Mouse (Mus musculus): ENCODE measurements around the gene Tnfrsf1b. TPM values are rescaled to one million over a fixed set of nuclear protein-coding genes. Genes with fewer than 3 reads are reported as not detected.
A peak's percentile ranks its signal among the peaks of the same experiment; 100 is the strongest.

Gene Tnfrsf1b
- polyA plus RNA-seq, 1 experiment from 2014 or later = 8.4 TPM

GRCm38 (mm10) chr4:145272763-145273162 lies 26.1 kb upstream of the Tnfrsf1b start:
- TF ChIP-seq EP300 (IDR thresholded peaks at IDR 0.05) = no peak
- no peak for TF ChIP-seq CTCF (IDR thresholded peaks at IDR 0.05)
- H3K4me1 ChIP-seq (ENCODE audit: insufficient read depth, low read depth, low read length) = peaks cover 4% of the 10 kb centered on the region; the same call in 1 of the 2 replicates
- H3K9me3 ChIP-seq (ENCODE audit: low read length) = no peaks in the 10 kb centered on the region
- no peak overlapping the region for H3K4me3 ChIP-seq (ENCODE audit: low read depth, low read length)
- no peaks in the 10 kb centered on the region for H3K36me3 ChIP-seq (ENCODE audit: insufficient read depth, low read length)
- 21% methylated on average over 1 of the region's 1 CpGs for WGBS
- H3K9ac ChIP-seq (replicated peaks; ENCODE audit: low read depth) = no peak overlapping the region
- H3K27ac ChIP-seq (ENCODE audit: low read length) = peak overlapping the region; percentile 47; the same call in 1 of the 2 replicates
- H3K4me2 ChIP-seq (replicated peaks; ENCODE audit: low read depth, low read length) = no peak overlapping the region
- peak; percentile 53 for DNase-seq (ENCODE audit: low spot score)
- ATAC-seq = peak; percentile 77
- H3K27me3 ChIP-seq (replicated peaks; ENCODE audit: insufficient read depth, low read length) = no peaks in the 10 kb centered on the region

DNA sequence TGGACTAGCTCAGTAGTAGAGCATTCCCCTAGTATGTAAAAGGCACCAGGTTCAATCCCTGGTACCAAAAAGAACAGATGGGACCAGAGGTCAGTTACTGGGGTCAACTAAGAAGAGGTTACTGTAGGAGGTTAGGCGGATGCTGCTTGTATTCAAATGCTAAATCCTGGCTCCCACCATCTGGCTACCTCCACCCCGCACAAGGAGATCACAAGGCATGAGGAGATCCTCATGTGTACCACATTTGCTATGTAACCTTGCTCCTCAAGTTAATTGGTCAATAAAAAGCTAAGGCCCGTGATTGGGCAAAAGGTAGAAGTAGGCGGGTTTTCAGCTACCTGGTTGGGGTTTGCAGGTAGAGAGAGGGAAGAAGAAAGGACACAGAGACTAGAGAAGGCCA lies 25.0 kb upstream of the Tnfrsf1b start:
- H3K36me3 ChIP-seq (ENCODE audit: insufficient read depth, low read length) = no peaks in the 10 kb centered on the region
- H3K4me2 ChIP-seq (replicated peaks; ENCODE audit: low read depth, low read length) = no peak overlapping the region
- H3K27me3 ChIP-seq (replicated peaks; ENCODE audit: insufficient read depth, low read length) = no peaks in the 10 kb centered on the region
- WGBS = 85% methylated on average over 4 of the region's 4 CpGs
- no peak overlapping the region for H3K27ac ChIP-seq (ENCODE audit: low read length)
- H3K4me1 ChIP-seq (ENCODE audit: insufficient read depth, low read depth, low read length) = peaks cover 4% of the 10 kb centered on the region; the same call in 1 of the 2 replicates
- DNase-seq (ENCODE audit: low spot score) (no peak), ATAC-seq (no peak)
- H3K9me3 ChIP-seq (ENCODE audit: low read length) = no peaks in the 10 kb centered on the region
- H3K9ac ChIP-seq (replicated peaks; ENCODE audit: low read depth) = no peak overlapping the region
- TF ChIP-seq CTCF (IDR thresholded peaks at IDR 0.05) (no peak), EP300 (IDR thresholded peaks at IDR 0.05) (no peak)
- H3K4me3 ChIP-seq (ENCODE audit: low read depth, low read length) = no peak overlapping the region

- no peak for TF ChIP-seq CTCF (IDR thresholded peaks at IDR 0.05)
- TF ChIP-seq EP300 (IDR thresholded peaks at IDR 0.05) = no peak
- Histone ChIP-seq H3K27ac (ENCODE audit: low read length) (no peak overlapping the region), H3K4me1 (ENCODE audit: insufficient read depth, low read depth, low read length) (peaks cover 4% of the 10 kb centered on the region; the same call in 1 of the 2 replicates), H3K27me3 (replicated peaks; ENCODE audit: insufficient read depth, low read length) (no peaks in the 10 kb centered on the region), H3K9me3 (ENCODE audit: low read length) (no peaks in the 10 kb centered on the region), H3K9ac (replicated peaks; ENCODE audit: low read depth) (no peak overlapping the region), H3K4me2 (replicated peaks; ENCODE audit: low read depth, low read length) (no peak overlapping the region), H3K36me3 (ENCODE audit: insufficient read depth, low read length) (no peaks in the 10 kb centered on the region), H3K4me3 (ENCODE audit: low read depth, low read length) (no peak overlapping the region)
- DNase-seq (ENCODE audit: low spot score) (peak; percentile 42), ATAC-seq (no peak)
- 76% methylated on average over 5 of the region's 5 CpGs for WGBS
Measured at GRCm38 (mm10) chr4:145270136-145270535, 23.5 kb upstream of the Tnfrsf1b start.

- peak; percentile 73 for ATAC-seq
- Histone ChIP-seq H3K9me3 (ENCODE audit: low read length) (no peaks in the 10 kb centered on the region), H3K27ac (ENCODE audit: low read length) (no peak overlapping the region), H3K36me3 (ENCODE audit: insufficient read depth, low read length) (no peaks in the 10 kb centered on the region), H3K4me3 (ENCODE audit: low read depth, low read length) (no peak overlapping the region), H3K4me2 (replicated peaks; ENCODE audit: low read depth, low read length) (no peak overlapping the region), H3K9ac (replicated peaks; ENCODE audit: low read depth) (no peak overlapping the region), H3K4me1 (ENCODE audit: insufficient read depth, low read depth, low read length) (no peaks in the 10 kb centered on the region; the same call in 1 of the 2 replicates), H3K27me3 (replicated peaks; ENCODE audit: insufficient read depth, low read length) (no peaks in the 10 kb centered on the region)
- peak; percentile 62 for DNase-seq (ENCODE audit: low spot score)
- TF ChIP-seq CTCF (IDR thresholded peaks at IDR 0.05) (no peak), EP300 (IDR thresholded peaks at IDR 0.05) (no peak)
- 31% methylated on average over 4 of the region's 4 CpGs for WGBS
Measured at GRCm38 (mm10) chr4:145267631-145268110, 21.0 kb upstream of the Tnfrsf1b start.

GRCm38 (mm10) chr4:145266505-145266904 lies 19.8 kb upstream of the Tnfrsf1b start:
- Histone ChIP-seq H3K9me3 (ENCODE audit: low read length) (no peaks in the 10 kb centered on the region), H3K27ac (ENCODE audit: low read length) (no peak overlapping the region), H3K4me2 (replicated peaks; ENCODE audit: low read depth, low read length) (no peak overlapping the region), H3K4me1 (ENCODE audit: insufficient read depth, low read depth, low read length) (no peaks in the 10 kb centered on the region; the same call in 1 of the 2 replicates), H3K36me3 (ENCODE audit: insufficient read depth, low read length) (no peaks in the 10 kb centered on the region), H3K4me3 (ENCODE audit: low read depth, low read length) (no peak overlapping the region), H3K27me3 (replicated peaks; ENCODE audit: insufficient read depth, low read length) (no peaks in the 10 kb centered on the region), H3K9ac (replicated peaks; ENCODE audit: low read depth) (no peak overlapping the region)
- TF ChIP-seq CTCF (IDR thresholded peaks at IDR 0.05) (no peak), EP300 (IDR thresholded peaks at IDR 0.05) (no peak)
- 68% methylated on average over 4 of the region's 4 CpGs for WGBS
- ATAC-seq = no peak
- DNase-seq (ENCODE audit: low spot score) = no peak

- Histone ChIP-seq H3K4me2 (replicated peaks; ENCODE audit: low read depth, low read length) (no peak overlapping the region), H3K27ac (ENCODE audit: low read length) (no peak overlapping the region), H3K36me3 (ENCODE audit: insufficient read depth, low read length) (no peaks in the 10 kb centered on the region), H3K9ac (replicated peaks; ENCODE audit: low read depth) (no peak overlapping the region), H3K4me1 (ENCODE audit: insufficient read depth, low read depth, low read length) (no peaks in the 10 kb centered on the region; the same call in 1 of the 2 replicates), H3K9me3 (ENCODE audit: low read length) (no peaks in the 10 kb centered on the region), H3K4me3 (ENCODE audit: low read depth, low read length) (no peak overlapping the region), H3K27me3 (replicated peaks; ENCODE audit: insufficient read depth, low read length) (no peaks in the 10 kb centered on the region)
- no peak for ATAC-seq
- WGBS = 35% methylated on average over 2 of the region's 2 CpGs
- TF ChIP-seq EP300 (IDR thresholded peaks at IDR 0.05) (no peak), CTCF (IDR thresholded peaks at IDR 0.05) (no peak)
- DNase-seq (ENCODE audit: low spot score) = no peak
Measured at GRCm38 (mm10) chr4:145264761-145265160, 18.1 kb upstream of the Tnfrsf1b start.

DNA sequence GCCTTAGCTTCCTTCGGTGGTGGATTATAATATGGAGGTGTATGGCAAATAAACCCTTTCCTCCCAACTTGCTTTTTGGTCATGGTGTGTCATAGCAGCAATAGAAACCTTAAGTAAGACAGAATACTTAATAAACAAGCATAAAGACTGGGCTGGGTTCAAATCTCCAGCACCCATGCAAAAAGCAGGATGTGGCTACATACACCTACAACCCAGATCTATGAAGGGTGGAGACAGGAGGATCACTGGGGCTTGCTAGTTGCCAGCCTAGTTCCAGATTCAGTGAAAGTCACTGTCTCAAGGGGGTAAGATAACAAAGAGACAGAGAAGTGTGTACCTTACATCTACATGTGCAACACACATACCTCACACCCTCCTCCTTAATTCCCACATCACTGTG lies 16.9 kb upstream of the Tnfrsf1b start:
- 89% methylated on average over 1 of the region's 1 CpGs for WGBS
- TF ChIP-seq EP300 (IDR thresholded peaks at IDR 0.05) (no peak), CTCF (IDR thresholded peaks at IDR 0.05) (no peak)
- Histone ChIP-seq H3K36me3 (ENCODE audit: insufficient read depth, low read length) (no peaks in the 10 kb centered on the region), H3K27me3 (replicated peaks; ENCODE audit: insufficient read depth, low read length) (no peaks in the 10 kb centered on the region), H3K4me2 (replicated peaks; ENCODE audit: low read depth, low read length) (no peak overlapping the region), H3K4me3 (ENCODE audit: low read depth, low read length) (no peak overlapping the region), H3K27ac (ENCODE audit: low read length) (no peak overlapping the region), H3K9me3 (ENCODE audit: low read length) (no peaks in the 10 kb centered on the region), H3K4me1 (ENCODE audit: insufficient read depth, low read depth, low read length) (no peaks in the 10 kb centered on the region; the same call in 1 of the 2 replicates), H3K9ac (replicated peaks; ENCODE audit: low read depth) (no peak overlapping the region)
- DNase-seq (ENCODE audit: low spot score) (no peak), ATAC-seq (no peak)

Data from lung, postnatal 0 days (tissue).